Mouse (Mus musculus) left cerebral cortex, postnatal 10 days (tissue): ENCODE measurements around the gene Sgk1. TPM values are rescaled to one million over a fixed set of nuclear protein-coding genes. Genes with fewer than 3 reads are reported as not detected.

ENCODE experiments used
- DNase-seq, 2 experiments: peaks; one replicate each; pipeline ENCODE4 v3.0.0; 2021 to 2022; ENCODE audit warnings: low spot score in 2 of 2, mixed read lengths in 1 of 2; ENCODE audit errors: extremely low spot score in 1 of 2
- intact Hi-C: fragments of 180-260 bp; cut with DNase I; formaldehyde crosslinking; loops from one replicate; pipeline ENCODE4 v1.15.1; 2025
- total RNA-seq, 2 experiments: library from RNA; stranded (reverse); gene quantifications; 2 replicates each; pipeline ENCODE4 v1.2.3; 2021

Gene Sgk1
- total RNA-seq, result 10 to 100 TPM; 70.4 to 86.9 TPM

GRCm38 (mm10) chr10:21882184-21883081, at the start of gene Sgk1:
Sgk1 (plus strand) TSS chr10:21882184.
- intact Hi-C loops, result loop anchor here (2.0 to 10.0 kb wide), 6 partner anchors 90 to 498 kb away; no protein-coding TSS in a partner anchor

GRCm38 (mm10) chr10:21832282-21832681, 49.7 kb upstream of the Sgk1 start:
- DNase-seq, result no peak
- intact Hi-C loops, result no loop called here

More at GRCm38 (mm10) chr10:21882184-21883081, at the start of gene Sgk1:
- DNase-seq, result peak; percentile 28 to 71

- DNase-seq, result no peak
- intact Hi-C loops, result no loop called here
These were observed 48.2 kb upstream of the Sgk1 start for GRCm38 (mm10) chr10:21833757-21834156.

- intact Hi-C loops, result no loop called here
- no peak for DNase-seq
These were observed 46.9 kb upstream of the Sgk1 start for GRCm38 (mm10) chr10:21835077-21835476.

GRCm38 (mm10) chr10:21839248-21840155, 42.5 kb upstream of the Sgk1 start:
- DNase-seq, result no peak
- intact Hi-C loops, result no loop called here

GRCm38 (mm10) chr10:21843326-21843725, 38.7 kb upstream of the Sgk1 start:
- intact Hi-C loops, result no loop called here
- no peak for DNase-seq

GRCm38 (mm10) chr10:21843861-21844260, 38.1 kb upstream of the Sgk1 start:
- DNase-seq, result no peak
- intact Hi-C loops, result no loop called here

GRCm38 (mm10) chr10:21844391-21844790, 37.6 kb upstream of the Sgk1 start:
- no peak for DNase-seq
- intact Hi-C loops, result no loop called here

- intact Hi-C loops, result no loop called here
- DNase-seq, result no peak
These were observed 36.2 kb upstream of the Sgk1 start for GRCm38 (mm10) chr10:21845601-21846282.

- intact Hi-C loops, result no loop called here
- DNase-seq, result no peak
These were observed 35.6 kb upstream of the Sgk1 start for GRCm38 (mm10) chr10:21846366-21846765.

GRCm38 (mm10) chr10:21847026-21847820, 34.8 kb upstream of the Sgk1 start:
- intact Hi-C loops, result no loop called here
- DNase-seq, result no peak

GRCm38 (mm10) chr10:21847931-21848670, 33.9 kb upstream of the Sgk1 start:
- intact Hi-C loops, result no loop called here
- no peak for DNase-seq

- intact Hi-C loops, result no loop called here
- no peak for DNase-seq
These were observed 32.7 kb upstream of the Sgk1 start for GRCm38 (mm10) chr10:21849251-21849650.

- intact Hi-C loops, result no loop called here
- no peak for DNase-seq
These were observed 31.7 kb upstream of the Sgk1 start for GRCm38 (mm10) chr10:21850330-21850729.

GRCm38 (mm10) chr10:21853122-21853521, 28.9 kb upstream of the Sgk1 start:
- no peak for DNase-seq
- intact Hi-C loops, result no loop called here

- DNase-seq, result no peak
- intact Hi-C loops, result no loop called here
These were observed 28.2 kb upstream of the Sgk1 start for GRCm38 (mm10) chr10:21853566-21854328.

GRCm38 (mm10) chr10:21855338-21855737, 26.6 kb upstream of the Sgk1 start:
- intact Hi-C loops, result no loop called here

More at GRCm38 (mm10) chr10:21855338-21855737, 26.6 kb upstream of the Sgk1 start:
- DNase-seq, result no peak
